Mouse (Mus musculus) midbrain, embryonic 13.5 days (tissue): ENCODE data around the gene Htr6. TPM values are rescaled to one million over a fixed set of nuclear protein-coding genes. Genes with fewer than 3 reads are reported as not detected.

Source experiments
- ATAC-seq: fragments of 200-750 bp; cut with Nextera tagmentation; 2 replicates; pipeline ENCODE4 v1.8.0; 2017; ENCODE audit warnings: mild to moderate bottlenecking, moderate TSS enrichment, moderate library complexity
- H3K27ac ChIP-seq: fragments of 300-500 bp; sonication (generic); 2 replicates; pipeline ENCODE4 v1.5.1; 2015; ENCODE audit warnings: inconsistent platforms, mild to moderate bottlenecking, moderate library complexity
- H3K27me3 ChIP-seq: fragments of 300-500 bp; sonication (generic); 2 replicates; pipeline ENCODE4 v1.6.1; 2015; ENCODE audit warnings: mild to moderate bottlenecking, inconsistent platforms
- H3K36me3 ChIP-seq: fragments of 300-500 bp; sonication (generic); 2 replicates; pipeline ENCODE4 v1.6.1; 2015; ENCODE audit warnings: mild to moderate bottlenecking, inconsistent platforms
- H3K4me1 ChIP-seq: fragments of 300-500 bp; sonication (generic); replicated peaks from 2 replicates; pipeline ENCODE4 v1.6.1; 2015; ENCODE audit warnings: inconsistent platforms
- H3K4me2 ChIP-seq: fragments of 300-500 bp; sonication (generic); replicated peaks from 2 replicates; pipeline ENCODE4 v1.6.1; 2015; ENCODE audit warnings: moderate library complexity, mild to moderate bottlenecking, inconsistent platforms
- H3K4me3 ChIP-seq: fragments of 300-500 bp; sonication (generic); replicated peaks from 2 replicates; pipeline ENCODE4 v1.5.1; 2015; ENCODE audit warnings: mild to moderate bottlenecking, inconsistent platforms
- H3K9ac ChIP-seq: fragments of 300-500 bp; sonication (generic); replicated peaks from 2 replicates; pipeline ENCODE4 v1.6.1; 2015; ENCODE audit warnings: mild to moderate bottlenecking, inconsistent platforms
- H3K9me3 ChIP-seq: fragments of 300-500 bp; sonication (generic); 2 replicates; pipeline ENCODE4 v1.6.1; 2016; ENCODE audit warnings: mild to moderate bottlenecking, inconsistent platforms
- WGBS: fragments of 180-500 bp; shearing (Covaris S2); methylation state at CpG from one replicate; pipeline ENCODE4 v1.1.7; 2015; 5-methylcytosine and 5-hydroxymethylcytosine counted together
- polyA plus RNA-seq: library from polyadenylated mRNA; unstranded; fragments of >200 nt; fragmentation: Nextera tagmentation; extraction: Ambion mirVana; gene quantifications from 2 replicates; pipeline ENCODE4 v1.2.1, GENCODE M21; 2015

The Htr6 gene
- polyA plus RNA-seq, 1 experiment from 2014 or later: 0.11 TPM

DNA sequence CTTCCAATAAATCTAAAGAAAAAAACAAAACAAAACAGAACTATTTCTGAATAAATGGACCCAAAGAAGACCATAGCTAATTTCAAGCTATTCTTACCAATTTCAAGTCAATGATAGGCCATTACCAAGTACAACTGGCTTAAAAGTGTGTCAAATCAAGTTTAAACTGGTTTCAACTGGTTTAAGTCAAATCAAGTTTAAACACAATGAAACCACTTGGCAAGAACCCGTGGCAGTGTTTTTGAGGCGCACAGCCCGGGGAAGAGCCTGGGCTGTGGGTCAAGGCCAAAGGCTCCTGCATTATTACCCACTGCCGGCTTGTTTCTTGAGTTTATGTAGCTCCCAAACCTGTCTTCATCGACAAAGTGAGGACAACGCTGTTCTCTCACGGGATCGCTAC is 25.0 kb upstream of the Htr6 start:
- WGBS: 92% methylated on average over 8 of the region's 8 CpGs
- H3K27me3 ChIP-seq: peaks cover 2% of the 10 kb centered on the region; the same call in 1 of the 2 replicates
- 0 out of 2 replicates have a peak, but pooled peaks cover 5% of the 10 kb centered on the region for H3K4me1 ChIP-seq
- ATAC-seq: no peak
- H3K4me3 ChIP-seq: no peak overlapping the region
- H3K36me3 ChIP-seq: peaks cover 36% of the 10 kb centered on the region
- no peaks in the 10 kb centered on the region for H3K9me3 ChIP-seq
- H3K4me2 ChIP-seq: no peak overlapping the region
- H3K9ac ChIP-seq: no peak overlapping the region
- no peak overlapping the region for H3K27ac ChIP-seq

DNA sequence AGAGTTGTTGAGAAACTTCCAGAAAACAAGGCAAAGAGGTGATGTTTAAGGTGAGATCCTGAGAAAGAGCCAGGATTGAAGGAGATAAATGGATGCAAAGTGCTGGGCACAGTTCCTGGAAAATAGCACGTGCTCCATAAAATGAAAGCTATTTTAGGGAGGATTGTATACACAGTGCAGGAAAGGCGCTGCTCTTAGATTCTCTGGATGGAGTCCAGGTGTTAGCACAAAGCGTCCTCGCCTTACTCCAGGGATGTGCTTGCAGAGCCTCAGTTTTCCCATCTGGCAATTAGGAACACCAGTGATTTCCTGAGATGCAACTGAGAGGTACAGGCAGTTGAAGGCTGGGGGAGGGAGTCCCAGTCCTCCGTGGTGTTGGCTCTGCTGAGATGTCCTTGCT is 20.8 kb upstream of the Htr6 start:
- 81% methylated on average over 5 of the region's 5 CpGs for WGBS
- Histone ChIP-seq H3K9ac (no peak overlapping the region), H3K4me2 (no peak overlapping the region), H3K36me3 (peaks cover 3% of the 10 kb centered on the region; the same call in 1 of the 2 replicates), H3K27ac (no peak overlapping the region), H3K9me3 (no peaks in the 10 kb centered on the region), H3K4me1 (peaks cover 20% of the 10 kb centered on the region), H3K4me3 (no peak overlapping the region), H3K27me3 (peaks cover 43% of the 10 kb centered on the region)
- ATAC-seq: no peak

DNA sequence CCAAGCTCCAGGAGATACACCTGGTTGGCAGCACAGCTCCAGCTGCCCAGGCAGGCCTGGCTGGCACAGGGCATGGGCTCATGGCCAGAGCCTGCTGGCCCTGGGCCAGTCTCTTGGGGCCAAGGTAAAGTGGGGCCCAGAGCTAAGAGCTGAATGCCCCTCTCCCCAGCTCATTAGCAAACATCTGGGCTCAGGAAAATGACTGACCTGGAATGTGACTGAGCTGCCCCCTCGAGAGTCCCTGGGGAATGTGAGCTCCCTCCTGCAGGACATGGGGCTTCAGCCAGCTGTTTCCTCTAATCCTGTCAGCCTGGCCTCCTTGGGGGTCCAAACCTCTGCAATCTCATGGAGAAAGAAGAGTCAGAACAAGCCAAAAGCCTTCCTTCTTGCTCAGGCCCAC is 20.0 kb upstream of the Htr6 start:
- Histone ChIP-seq H3K9ac (no peak overlapping the region), H3K4me1 (peaks cover 23% of the 10 kb centered on the region), H3K27ac (no peak overlapping the region), H3K27me3 (peaks cover 51% of the 10 kb centered on the region), H3K4me3 (no peak overlapping the region), H3K36me3 (no peaks in the 10 kb centered on the region), H3K4me2 (no peak overlapping the region), H3K9me3 (no peaks in the 10 kb centered on the region)
- 58% methylated on average over 1 of the region's 1 CpGs for WGBS
- ATAC-seq: no peak

DNA sequence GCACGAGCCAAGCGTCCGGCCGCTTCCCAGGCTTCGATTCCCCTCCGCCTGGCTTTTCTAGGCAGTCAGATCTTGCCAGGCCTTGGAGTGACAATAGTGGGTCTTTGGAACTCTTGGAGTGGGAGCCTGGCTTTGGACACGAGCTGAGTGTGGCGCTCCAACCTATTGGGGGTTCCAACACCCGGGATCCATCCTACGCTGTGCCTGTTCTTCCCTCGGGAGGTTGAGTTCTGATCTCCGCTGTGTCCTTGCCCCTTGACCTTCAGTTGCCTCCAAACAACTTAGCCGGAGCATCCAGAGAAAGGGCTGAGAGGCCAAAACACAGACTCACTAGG is 17.8 kb upstream of the Htr6 start:
- Histone ChIP-seq H3K9me3 (no peaks in the 10 kb centered on the region), H3K4me3 (peak overlapping the region; percentile 53), H3K36me3 (no peaks in the 10 kb centered on the region), H3K27me3 (peaks cover 67% of the 10 kb centered on the region), H3K9ac (peak overlapping the region; percentile 67), H3K27ac (no peak overlapping the region), H3K4me1 (peaks cover 23% of the 10 kb centered on the region), H3K4me2 (peak overlapping the region; percentile 88)
- ATAC-seq: no peak
- WGBS: 18% methylated on average over 13 of the region's 13 CpGs

DNA sequence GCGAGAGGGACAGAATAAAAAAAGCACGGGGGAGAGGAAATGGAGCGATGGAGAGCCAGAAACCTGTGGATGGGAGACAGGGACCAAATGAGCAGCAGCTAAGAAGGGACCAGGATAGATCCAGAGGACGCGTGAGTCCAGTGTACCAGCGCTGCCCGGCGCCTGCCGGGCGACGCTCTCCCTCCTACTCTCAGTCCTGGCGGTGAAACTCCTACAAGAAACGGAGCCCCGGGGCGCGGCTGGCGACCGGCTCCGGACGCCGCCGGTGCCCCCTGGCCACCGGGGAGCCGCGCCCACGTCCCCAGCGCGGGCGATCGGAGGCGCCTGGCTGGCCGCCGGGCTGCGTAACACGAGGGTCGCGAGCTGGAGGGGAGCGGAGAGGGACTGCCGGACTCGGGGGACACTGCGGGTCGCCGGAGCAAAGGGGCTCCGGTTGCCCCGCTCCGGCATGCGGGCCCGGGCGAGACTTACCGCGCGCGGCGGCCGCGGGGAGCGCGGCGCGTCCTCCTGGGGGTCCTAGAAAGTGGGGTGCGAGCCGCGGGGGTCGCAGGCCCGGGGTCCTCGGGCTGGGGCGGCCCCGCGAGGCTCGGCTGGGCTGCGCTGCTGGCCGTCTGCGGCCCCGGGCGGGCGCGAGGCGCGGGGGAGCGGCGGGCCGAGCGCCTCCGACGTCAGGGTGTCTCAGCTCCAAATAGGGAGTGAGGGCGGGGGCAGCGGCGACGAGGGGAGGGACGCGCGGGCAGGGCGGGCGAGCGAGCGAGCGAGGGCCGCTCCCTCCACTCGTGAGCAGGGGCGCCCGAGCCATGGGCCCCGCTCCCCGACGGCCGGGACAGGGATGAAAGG is 17.2 kb upstream of the Htr6 start, which contains the start of gene Nbl1:
Nbl1 (minus strand) TSS at position 638 of the 840 bp plus-strand sequence.
- Histone ChIP-seq H3K36me3 (no peaks in the 10 kb centered on the region), H3K27ac (peak within 1 kb of the TSS; percentile 55; the same call in 1 of the 2 replicates), H3K4me3 (peak within 1 kb of the TSS; percentile 53), H3K4me2 (peak within 1 kb of the TSS; percentile 88), H3K27me3 (peaks cover 72% of the 10 kb centered on the region), H3K9ac (peak within 1 kb of the TSS; percentile 67), H3K4me1 (peaks cover 23% of the 10 kb centered on the region), H3K9me3 (no peaks in the 10 kb centered on the region)
- ATAC-seq: no peak
- under 1% methylated on average over 63 of the region's 105 CpGs for WGBS

DNA sequence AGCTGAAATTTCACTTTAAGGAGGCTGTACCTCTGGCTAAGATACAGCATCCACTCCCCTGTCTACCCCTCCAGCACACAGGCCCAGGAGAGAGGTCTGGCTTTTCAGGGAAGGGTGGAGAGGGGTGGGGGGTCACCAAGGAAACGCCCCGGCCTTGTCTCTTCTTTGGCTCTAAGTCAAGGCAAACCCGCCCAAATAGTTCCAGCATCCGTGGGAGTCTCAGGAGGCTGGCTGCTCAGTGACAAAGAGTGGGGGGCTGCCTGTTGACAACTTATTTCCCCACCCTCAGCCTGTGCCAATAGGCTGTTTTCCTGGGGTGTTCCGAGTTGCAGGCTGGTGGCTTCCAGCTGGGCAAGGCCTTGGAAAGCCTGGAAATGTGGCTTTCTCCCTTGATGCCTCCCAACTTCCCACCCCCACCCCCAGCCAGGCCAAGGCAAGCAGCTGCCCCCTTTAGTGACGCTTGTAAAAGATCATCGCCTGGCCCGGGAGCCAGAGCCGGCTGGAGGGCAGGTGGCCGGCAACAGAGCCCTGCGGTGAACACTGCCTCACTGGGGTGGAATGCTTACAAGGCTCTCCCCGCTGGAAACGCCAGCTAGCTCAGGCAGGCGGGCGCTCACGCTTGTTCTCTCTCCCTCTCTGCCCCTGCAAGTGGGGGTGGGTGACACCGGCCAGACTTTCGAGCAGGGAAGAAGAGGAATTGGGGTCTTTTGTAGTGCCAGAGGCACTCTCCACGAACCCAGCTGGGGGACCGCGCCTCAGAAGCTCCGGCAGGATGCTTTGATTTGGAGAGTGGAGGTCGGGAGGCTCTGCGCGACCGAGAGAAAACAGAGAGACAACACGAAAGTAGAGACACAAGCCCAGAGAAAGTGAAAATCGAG is 16.3 kb upstream of the Htr6 start:
- Histone ChIP-seq H3K4me3 (peak overlapping the region; percentile 53), H3K9me3 (no peaks in the 10 kb centered on the region), H3K9ac (peak overlapping the region; percentile 67), H3K36me3 (no peaks in the 10 kb centered on the region), H3K27ac (peak overlapping the region; percentile 55; the same call in 1 of the 2 replicates), H3K4me1 (peaks cover 23% of the 10 kb centered on the region), H3K4me2 (peak overlapping the region; percentile 88), H3K27me3 (peaks cover 72% of the 10 kb centered on the region)
- WGBS: 2% methylated on average over 27 of the region's 28 CpGs
- ATAC-seq: peak; percentile 76

DNA sequence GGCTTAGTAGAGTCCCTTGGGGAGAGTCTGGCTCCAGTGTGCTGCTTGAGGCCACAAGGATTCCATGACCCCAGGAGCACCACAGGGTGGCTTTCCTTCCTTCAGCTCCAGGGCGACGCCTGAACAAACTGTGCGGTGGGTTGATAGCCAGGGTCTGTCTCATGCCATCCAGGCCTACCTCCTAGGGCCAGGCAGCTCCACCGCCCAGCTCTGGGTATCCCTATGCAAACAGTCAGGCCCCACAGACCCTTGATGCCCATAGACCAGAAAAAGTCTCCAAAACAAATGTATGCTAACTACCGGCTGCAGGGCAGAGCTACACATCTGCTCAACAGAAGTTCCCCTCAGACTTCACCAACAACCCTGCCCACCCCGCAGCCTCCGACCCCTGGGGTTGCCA is 15.7 kb upstream of the Htr6 start:
- Histone ChIP-seq H3K4me1 (peaks cover 23% of the 10 kb centered on the region), H3K9ac (0 out of 2 replicates have a peak overlapping the region, but pooled peaks have one; percentile 67), H3K27me3 (peaks cover 72% of the 10 kb centered on the region), H3K36me3 (no peaks in the 10 kb centered on the region), H3K27ac (0 out of 2 replicates have a peak overlapping the region, but pooled peaks have one; percentile 55), H3K4me3 (peak overlapping the region; percentile 53; the same call in 1 of the 2 replicates), H3K4me2 (peak overlapping the region; percentile 88), H3K9me3 (no peaks in the 10 kb centered on the region)
- 34% methylated on average over 7 of the region's 7 CpGs for WGBS
- no peak for ATAC-seq

DNA sequence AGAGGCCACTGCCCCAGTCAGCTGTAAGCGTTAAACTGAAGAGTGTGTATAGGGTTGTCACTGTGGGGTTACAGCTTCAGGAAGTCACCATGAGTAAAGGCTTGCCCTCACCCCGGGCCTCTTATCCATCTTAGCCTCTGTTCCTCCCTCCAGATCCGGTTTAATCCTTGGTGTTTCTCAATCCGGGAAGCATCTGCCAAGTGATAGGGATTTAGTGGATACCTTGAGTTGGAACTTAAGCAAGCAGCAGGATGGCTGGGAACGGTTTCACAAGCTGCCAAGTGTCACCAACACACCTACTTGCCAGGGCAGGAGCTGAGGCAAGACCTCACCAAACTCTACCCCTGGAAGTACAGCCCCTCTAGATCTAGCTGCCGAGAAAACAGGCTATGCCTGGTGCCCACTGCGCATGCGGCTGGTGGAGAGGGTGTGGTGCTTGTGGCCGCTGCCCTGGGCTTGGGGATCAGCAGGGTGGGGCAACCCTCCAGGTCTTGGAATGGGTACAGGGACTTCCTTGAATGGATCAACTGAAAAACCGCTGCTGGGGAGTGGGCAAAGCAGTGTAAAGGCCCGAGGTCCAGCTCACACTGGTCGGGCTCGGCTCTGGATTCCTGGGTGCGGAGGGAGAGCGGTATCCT is 15.1 kb upstream of the Htr6 start:
- Histone ChIP-seq H3K4me1 (peaks cover 23% of the 10 kb centered on the region), H3K9ac (no peak overlapping the region), H3K4me2 (no peak overlapping the region), H3K9me3 (no peaks in the 10 kb centered on the region), H3K4me3 (no peak overlapping the region), H3K36me3 (no peaks in the 10 kb centered on the region), H3K27ac (no peak overlapping the region), H3K27me3 (peaks cover 73% of the 10 kb centered on the region)
- WGBS: 68% methylated on average over 15 of the region's 15 CpGs
- ATAC-seq: no peak

DNA sequence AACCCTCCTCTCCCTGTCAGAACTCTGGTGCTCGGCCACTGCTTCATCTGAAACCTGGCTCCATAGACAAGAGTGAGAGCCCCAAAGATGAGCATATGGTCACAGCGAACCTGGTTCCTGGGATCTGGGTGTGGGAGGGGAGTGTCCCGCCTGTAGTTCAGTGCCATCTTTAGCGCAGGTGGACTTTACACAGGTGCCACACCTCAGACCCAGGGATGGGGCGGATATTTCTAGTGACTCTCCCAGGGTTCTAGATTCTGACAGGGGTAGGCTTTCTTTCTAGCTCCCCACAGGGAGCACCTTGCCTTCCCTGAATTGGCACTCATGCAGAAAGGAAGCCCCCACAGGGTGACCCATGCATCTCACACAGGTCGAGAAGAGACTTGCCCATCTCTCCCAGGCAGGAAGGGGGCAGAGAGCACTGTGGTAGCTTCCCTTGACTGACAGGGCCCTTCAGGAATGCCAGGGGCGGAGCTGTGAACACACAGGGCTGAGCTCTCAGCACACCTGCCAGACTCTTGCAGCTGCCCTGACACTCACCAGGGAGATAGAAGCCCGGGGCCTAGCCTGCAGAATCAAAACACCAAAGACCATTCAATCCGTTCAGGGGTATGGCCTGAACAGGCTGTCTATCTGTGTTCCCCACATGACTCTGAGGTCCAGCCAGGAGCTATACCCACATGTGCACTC is 13.8 kb upstream of the Htr6 start:
- H3K27ac ChIP-seq: no peak overlapping the region
- H3K4me2 ChIP-seq: no peak overlapping the region
- 60% methylated on average over 9 of the region's 9 CpGs for WGBS
- H3K36me3 ChIP-seq: no peaks in the 10 kb centered on the region
- H3K9me3 ChIP-seq: no peaks in the 10 kb centered on the region
- peaks cover 23% of the 10 kb centered on the region for H3K4me1 ChIP-seq
- no peak for ATAC-seq
- peaks cover 72% of the 10 kb centered on the region for H3K27me3 ChIP-seq
- H3K4me3 ChIP-seq: no peak overlapping the region
- no peak overlapping the region for H3K9ac ChIP-seq

DNA sequence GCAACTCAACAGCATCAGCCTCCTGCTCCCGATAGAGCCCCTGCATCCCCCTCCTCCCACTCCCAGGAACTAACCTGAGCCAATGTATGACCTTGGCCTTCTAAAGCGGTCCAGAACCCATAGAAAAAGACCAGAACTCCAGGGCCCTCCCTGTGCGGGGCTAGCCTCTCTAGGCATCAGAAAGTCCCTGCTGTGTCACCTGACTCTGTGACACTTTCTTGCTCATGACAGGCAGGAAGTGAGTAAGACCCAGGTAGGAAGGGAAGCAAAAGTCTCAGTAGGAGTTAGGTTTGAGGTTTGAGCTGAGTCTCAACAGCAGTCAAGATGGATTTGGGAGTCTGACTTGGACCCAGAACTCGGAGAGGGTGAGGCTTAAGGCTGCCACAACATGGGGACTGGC is 11.6 kb upstream of the Htr6 start:
- WGBS: 77% methylated on average over 4 of the region's 4 CpGs
- Histone ChIP-seq H3K27me3 (peaks cover 51% of the 10 kb centered on the region), H3K4me2 (no peak overlapping the region), H3K27ac (no peak overlapping the region), H3K9me3 (no peaks in the 10 kb centered on the region), H3K4me3 (no peak overlapping the region), H3K4me1 (peaks cover 29% of the 10 kb centered on the region), H3K36me3 (no peaks in the 10 kb centered on the region), H3K9ac (no peak overlapping the region)
- ATAC-seq: no peak

DNA sequence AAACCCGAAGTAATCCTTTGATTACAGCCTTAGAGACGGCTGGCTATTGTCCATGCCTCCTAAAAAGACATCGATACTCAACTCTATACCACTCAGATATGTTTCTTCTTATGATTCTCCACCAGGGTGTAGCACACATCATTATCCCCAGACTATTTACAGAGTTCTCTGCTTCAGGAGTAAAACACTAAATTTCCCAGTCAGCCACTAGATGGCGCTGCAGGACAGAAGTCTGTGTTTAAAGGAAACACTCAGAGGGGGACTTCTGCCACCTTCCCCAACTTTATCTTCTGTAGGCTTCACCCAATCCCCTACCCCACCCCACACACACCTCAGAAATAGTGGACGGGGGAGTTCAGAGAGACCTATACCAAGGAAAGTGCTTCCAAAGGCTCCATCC is 10.7 kb upstream of the Htr6 start:
- no peak overlapping the region for H3K4me3 ChIP-seq
- peak; percentile 25; the same call in 1 of the 2 replicates for ATAC-seq
- no peaks in the 10 kb centered on the region for H3K36me3 ChIP-seq
- H3K4me1 ChIP-seq: peaks cover 27% of the 10 kb centered on the region
- no peaks in the 10 kb centered on the region for H3K9me3 ChIP-seq
- no peak overlapping the region for H3K9ac ChIP-seq
- H3K27me3 ChIP-seq: peaks cover 41% of the 10 kb centered on the region
- no peak overlapping the region for H3K4me2 ChIP-seq
- no peak overlapping the region for H3K27ac ChIP-seq
- WGBS: 17% methylated on average over 5 of the region's 5 CpGs
